Mouse (Mus musculus) cortical plate, adult 2 months (tissue): ENCODE measurements at regions not wholly inside any gene's neighbourhood (a gene's known extent, or its start where the extent isn't known, plus 50 kb on each side); places are given as distances from the start of the nearest gene placed in this dataset.

Experiments
- CTCF ChIP-seq: fragments of 200-500 bp; IDR thresholded peaks from 2 replicates; pipeline ENCODE4 v1.5.1; 2011; ENCODE audit warnings: mild to moderate bottlenecking, control low read depth, low read length; ENCODE audit not compliant: insufficient read depth; ENCODE audit errors: extremely low read depth
- POLR2A ChIP-seq: fragments of 200-500 bp; IDR thresholded peaks from 2 replicates; pipeline ENCODE4 v1.6.1; 2011; ENCODE audit warnings: mild to moderate bottlenecking, low read length, control low read depth; ENCODE audit not compliant: insufficient read depth; ENCODE audit errors: extremely low read depth

GRCm38 (mm10) chr10:118575570-118575969, 134.7 kb downstream of the Ifng start:
- TF ChIP-seq CTCF, result no peak
- TF ChIP-seq POLR2A, result no peak
